Mouse (Mus musculus) ES-E14 (cell line): ENCODE data around the gene Fam171b. TPM values are rescaled to one million over a fixed set of nuclear protein-coding genes. Genes with fewer than 3 reads are reported as not detected.

Source experiments
- DNase-seq: peaks from one replicate; pipeline ENCODE4 v3.0.0-alpha.2; 2013; ENCODE audit warnings: low read depth, low spot score
- H3K27ac ChIP-seq: 2 replicates; pipeline ENCODE4 v1.5.1; 2012; ENCODE audit warnings: low read depth, mild to moderate bottlenecking, low read length, moderate library complexity, mixed read lengths; ENCODE audit not compliant: poor library complexity, insufficient read depth, severe bottlenecking
- H3K36me3 ChIP-seq: 2 replicates; pipeline ENCODE4 v1.6.1; 2012; ENCODE audit warnings: mild to moderate bottlenecking, low read length, moderate library complexity, mixed read lengths; ENCODE audit not compliant: control insufficient read depth, poor library complexity, insufficient read depth, severe bottlenecking
- H3K4me1 ChIP-seq, 2 experiments: fragments of 150-350 bp in 1 of 2; sonication (generic) in 1 of 2; 2 replicates each; pipeline ENCODE4 v1.6.1; 2012; ENCODE audit warnings: low read length in 2 of 2, mild to moderate bottlenecking in 1 of 2, mixed read lengths in 1 of 2; ENCODE audit not compliant: control insufficient read depth in 2 of 2, insufficient read depth in 2 of 2, poor library complexity in 1 of 2
- H3K4me3 ChIP-seq, 2 experiments: fragments of 150-350 bp in 1 of 2; sonication (generic) in 1 of 2; 2 replicates each; pipeline ENCODE4 v1.5.1; 2012; ENCODE audit warnings: low read length in 2 of 2, low read depth in 1 of 2, mild to moderate bottlenecking in 1 of 2, mixed read lengths in 1 of 2; ENCODE audit not compliant: insufficient read depth in 1 of 2, poor library complexity in 1 of 2, severe bottlenecking in 1 of 2
- H3K9ac ChIP-seq: 2 replicates; pipeline ENCODE4 v1.6.1; 2012; ENCODE audit warnings: low read depth, mild to moderate bottlenecking, low read length, mixed read lengths; ENCODE audit not compliant: poor library complexity, insufficient read depth, severe bottlenecking
- H3K9me3 ChIP-seq: fragments of 150-350 bp; sonication (generic); 2 replicates; pipeline ENCODE4 v1.6.1; 2012; ENCODE audit warnings: low read depth, mild to moderate bottlenecking, low read length; ENCODE audit not compliant: control insufficient read depth, insufficient read depth
- CHD2 ChIP-seq: IDR thresholded peaks from 2 replicates; pipeline ENCODE4 v1.6.1; 2014; ENCODE audit warnings: mild to moderate bottlenecking, low read depth, low read length, inconsistent platforms
- HCFC1 ChIP-seq: IDR thresholded peaks from 2 replicates; pipeline ENCODE4 v1.6.1; 2012; ENCODE audit warnings: low read length, inconsistent platforms, borderline replicate concordance; ENCODE audit not compliant: insufficient read depth
- MAFK ChIP-seq: IDR thresholded peaks from 2 replicates; pipeline ENCODE4 v1.6.1; 2014; ENCODE audit warnings: mild to moderate bottlenecking, low read depth, low read length, inconsistent platforms; ENCODE audit not compliant: insufficient read depth
- ZC3H11A ChIP-seq: IDR thresholded peaks from 2 replicates; pipeline ENCODE4 v1.6.1; 2012; ENCODE audit warnings: low read depth, mild to moderate bottlenecking, inconsistent platforms, low read length, borderline replicate concordance
- ZNF384 ChIP-seq: IDR thresholded peaks from 2 replicates; pipeline ENCODE4 v1.6.1; 2012; ENCODE audit warnings: low read depth, low read length, inconsistent platforms
- in situ Hi-C, 2 experiments: fragments of 600-800 bp; cut with MboI; formaldehyde crosslinking; loops; one replicate each; pipeline ENCODE4 v1.15.1; 2025; ENCODE audit warnings: low sequenced_read_pairs in 2 of 2, inconsistent platforms in 1 of 2; ENCODE audit not compliant: unreplicated experiment in 2 of 2
- total RNA-seq: library from RNA; depleted of rRNA; stranded (reverse); fragments of 300-350 nt; gene quantifications from 2 replicates; pipeline ENCODE4 v1.2.3, GENCODE M21; 2012

The Fam171b gene
- total RNA-seq, 1 experiment = 2.3 TPM

- Histone ChIP-seq H3K9ac (no peak overlapping the region), H3K36me3 (no peaks in the 10 kb centered on the region), H3K4me3 (no peak overlapping the region), H3K27ac (no peak overlapping the region), H3K9me3 (no peaks in the 10 kb centered on the region), H3K4me1 (no peaks in the 10 kb centered on the region)
- in situ Hi-C loops = no loop called here
- no peak for TF ChIP-seq HCFC1
- TF ChIP-seq ZC3H11A = no peak
- no peak for TF ChIP-seq CHD2
- TF ChIP-seq MAFK = no peak
- TF ChIP-seq ZNF384 = no peak
- no peak for DNase-seq
These were observed 16.6 kb downstream of the Fam171b start for GRCm38 (mm10) chr2:83828895-83829539.

- no peak overlapping the region for H3K4me3 ChIP-seq
- H3K9ac ChIP-seq = no peak overlapping the region
- H3K9me3 ChIP-seq = no peaks in the 10 kb centered on the region
- in situ Hi-C loops = no loop called here
- no peak overlapping the region for H3K27ac ChIP-seq
- H3K4me1 ChIP-seq = no peaks in the 10 kb centered on the region
- no peaks in the 10 kb centered on the region for H3K36me3 ChIP-seq
- DNase-seq = no peak
- TF ChIP-seq MAFK = no peak
- TF ChIP-seq ZC3H11A = no peak
- TF ChIP-seq HCFC1 = no peak
- no peak for TF ChIP-seq CHD2
- no peak for TF ChIP-seq ZNF384
These were observed 20.5 kb downstream of the Fam171b start for GRCm38 (mm10) chr2:83832903-83833302.

- in situ Hi-C loops = no loop called here
- H3K36me3 ChIP-seq = no peaks in the 10 kb centered on the region
- no peak for TF ChIP-seq ZNF384
- TF ChIP-seq HCFC1 = no peak
- no peak for TF ChIP-seq MAFK
- TF ChIP-seq ZC3H11A = no peak
- no peak for TF ChIP-seq CHD2
- no peak overlapping the region for H3K9ac ChIP-seq
- H3K4me3 ChIP-seq = no peak overlapping the region
- no peak for DNase-seq
- no peak overlapping the region for H3K27ac ChIP-seq
- H3K4me1 ChIP-seq = no peaks in the 10 kb centered on the region
- no peaks in the 10 kb centered on the region for H3K9me3 ChIP-seq
These were observed 23.1 kb downstream of the Fam171b start for GRCm38 (mm10) chr2:83835313-83836070.

GRCm38 (mm10) chr2:83848495-83848894 is 36.1 kb downstream of the Fam171b start:
- no peak for TF ChIP-seq CHD2
- no peak for TF ChIP-seq ZNF384
- in situ Hi-C loops = no loop called here
- Histone ChIP-seq H3K4me1 (no peaks in the 10 kb centered on the region), H3K36me3 (no peaks in the 10 kb centered on the region), H3K9me3 (no peaks in the 10 kb centered on the region), H3K9ac (no peak overlapping the region), H3K27ac (no peak overlapping the region), H3K4me3 (no peak overlapping the region)
- DNase-seq = no peak
